Mouse (Mus musculus): Measurements from ENCODE around the gene Tent4b. TPM values are rescaled to one million over a fixed set of nuclear protein-coding genes. Genes with fewer than 3 reads are reported as not detected.
A peak's percentile ranks its signal among the peaks of the same experiment; 100 is the strongest.

Gene Tent4b
- total RNA-seq, 2 experiments from 2014 or later, result 12.4 to 17.2 TPM

GRCm38 (mm10) chr8:88228286-88228685 is 29.3 kb downstream of the Tent4b start:
- no peak for DNase-seq

GRCm38 (mm10) chr8:88228800-88229199 is 29.8 kb downstream of the Tent4b start:
- no peak for DNase-seq

- no peak for DNase-seq
Observed at GRCm38 (mm10) chr8:88236666-88237065, 37.7 kb downstream of the Tent4b start.

GRCm38 (mm10) chr8:88237606-88238005 is 38.6 kb downstream of the Tent4b start:
- DNase-seq, result no peak

GRCm38 (mm10) chr8:88239277-88239676 is 40.3 kb downstream of the Tent4b start:
- no peak for DNase-seq

GRCm38 (mm10) chr8:88241871-88242270 is 42.9 kb downstream of the Tent4b start:
- DNase-seq, result no peak

GRCm38 (mm10) chr8:88244298-88244697 is 45.3 kb downstream of the Tent4b start:
- peak; percentile 39 for DNase-seq

- DNase-seq, result peak; percentile 57
Observed at GRCm38 (mm10) chr8:88252791-88253190, 53.8 kb downstream of the Tent4b start.

- no peak for DNase-seq
Observed at GRCm38 (mm10) chr8:88254957-88255356, 55.9 kb downstream of the Tent4b start.

GRCm38 (mm10) chr8:88258024-88258423 is 59.0 kb downstream of the Tent4b start:
- DNase-seq, result no peak

- no peak for DNase-seq
Observed at GRCm38 (mm10) chr8:88258544-88258943, 59.5 kb downstream of the Tent4b start.

GRCm38 (mm10) chr8:88260466-88260980 is 61.5 kb downstream of the Tent4b start:
- no peak for DNase-seq

GRCm38 (mm10) chr8:88262831-88263635 is 64.0 kb downstream of the Tent4b start:
- DNase-seq, result no peak

- DNase-seq, result no peak
Observed at GRCm38 (mm10) chr8:88265511-88265910, 66.5 kb downstream of the Tent4b start.

GRCm38 (mm10) chr8:88266170-88266800 is 67.3 kb downstream of the Tent4b start:
- peak; percentile 90 for DNase-seq

- no peak for DNase-seq
Observed at GRCm38 (mm10) chr8:88266801-88267403, 67.9 kb downstream of the Tent4b start.

- DNase-seq, result no peak
Observed at GRCm38 (mm10) chr8:88269107-88269875, 70.3 kb downstream of the Tent4b start.

- no peak for DNase-seq
Observed at GRCm38 (mm10) chr8:88270086-88270485, 71.1 kb downstream of the Tent4b start.

GRCm38 (mm10) chr8:88272231-88273050 is 73.4 kb downstream of the Tent4b start, which contains the start of gene Adcy7:
TSS of gene Adcy7 (plus strand) at chr8:88272403.
- DNase-seq, result peak; percentile 82

- DNase-seq, result peak; percentile 35
Observed at GRCm38 (mm10) chr8:88273051-88273430, 74.0 kb downstream of the Tent4b start.

GRCm38 (mm10) chr8:88274090-88274489 is 75.1 kb downstream of the Tent4b start:
- DNase-seq, result no peak
